Mouse (Mus musculus) left cerebral cortex, adult 9 months (tissue): ENCODE measurements around the gene Gm45062.
A peak's percentile ranks its signal among the peaks of the same experiment; 100 is the strongest.

Experiments
- DNase-seq, 2 experiments: peaks; one replicate each; pipeline ENCODE4 v3.0.0; 2022; ENCODE audit warnings: low spot score in 2 of 2

Gene Gm45062

GRCm38 (mm10) chr6:8367675-8368074 lies 108.4 kb downstream of the Gm45062 start:
- DNase-seq: no peak

- no peak for DNase-seq
Observed at GRCm38 (mm10) chr6:8368198-8368864, 109.1 kb downstream of the Gm45062 start.

GRCm38 (mm10) chr6:8370624-8371023 lies 111.4 kb downstream of the Gm45062 start:
- DNase-seq: no peak

GRCm38 (mm10) chr6:8373051-8373450 lies 113.8 kb downstream of the Gm45062 start:
- DNase-seq: no peak

- no peak for DNase-seq
Observed at GRCm38 (mm10) chr6:8373851-8374250, 114.6 kb downstream of the Gm45062 start.

GRCm38 (mm10) chr6:8374290-8374689 lies 115.0 kb downstream of the Gm45062 start:
- no peak for DNase-seq

- DNase-seq: no peak
Observed at GRCm38 (mm10) chr6:8374712-8375111, 115.5 kb downstream of the Gm45062 start.

GRCm38 (mm10) chr6:8376351-8376750 lies 117.1 kb downstream of the Gm45062 start:
- no peak for DNase-seq

GRCm38 (mm10) chr6:8377667-8378066 lies 118.4 kb downstream of the Gm45062 start:
- DNase-seq: no peak

- no peak for DNase-seq
Observed at GRCm38 (mm10) chr6:8389307-8389706, 130.1 kb downstream of the Gm45062 start.

- no peak for DNase-seq
Observed at GRCm38 (mm10) chr6:8390296-8390695, 131.0 kb downstream of the Gm45062 start.

- DNase-seq: no peak
Observed at GRCm38 (mm10) chr6:8390935-8391334, 131.7 kb downstream of the Gm45062 start.

GRCm38 (mm10) chr6:8393029-8393428 lies 133.8 kb downstream of the Gm45062 start:
- no peak for DNase-seq

GRCm38 (mm10) chr6:8394044-8394443 lies 134.8 kb downstream of the Gm45062 start:
- no peak for DNase-seq

- DNase-seq: no peak
Observed at GRCm38 (mm10) chr6:8395061-8395460, 135.8 kb downstream of the Gm45062 start.

- no peak for DNase-seq
Observed at GRCm38 (mm10) chr6:8397252-8397651, 138.0 kb downstream of the Gm45062 start.

- DNase-seq: no peak
Observed at GRCm38 (mm10) chr6:8399710-8400109, 140.5 kb downstream of the Gm45062 start.

- DNase-seq: no peak
Observed at GRCm38 (mm10) chr6:8403127-8403526, 143.9 kb downstream of the Gm45062 start.

- DNase-seq: no peak
Observed at GRCm38 (mm10) chr6:8405844-8406243, 146.6 kb downstream of the Gm45062 start.

GRCm38 (mm10) chr6:8408332-8408731 lies 149.1 kb downstream of the Gm45062 start:
- DNase-seq: no peak

GRCm38 (mm10) chr6:8409865-8410264 lies 150.6 kb downstream of the Gm45062 start:
- no peak for DNase-seq

- DNase-seq: peak in 1 of 2 experiments; percentile 35
Observed at GRCm38 (mm10) chr6:8412845-8413598, 153.8 kb downstream of the Gm45062 start.

GRCm38 (mm10) chr6:8414020-8414419 lies 154.8 kb downstream of the Gm45062 start:
- DNase-seq: peak in 1 of 2 experiments; percentile 32
